Mouse (Mus musculus) embryonic fibroblast, embryonic 13.5 days (primary cell): ENCODE measurements around the gene Zbtb48.

ENCODE experiments used
- CTCF ChIP-seq: IDR thresholded peaks from 2 replicates; pipeline ENCODE4 v1.5.1; 2011; ENCODE audit warnings: mild to moderate bottlenecking, control low read depth, low read length, moderate library complexity, borderline replicate concordance; ENCODE audit not compliant: insufficient read depth
- POLR2A ChIP-seq: IDR thresholded peaks from 2 replicates; pipeline ENCODE4 v1.6.1; 2011; ENCODE audit warnings: low read depth, mild to moderate bottlenecking, control low read depth, low read length, moderate library complexity

- TF ChIP-seq CTCF (no peak), POLR2A (no peak)
Observed at GRCm38 (mm10) chr4:152024525-152024924, 2.9 kb downstream of the Zbtb48 start.
